Mouse (Mus musculus) urinary bladder, adult 18-20 months (tissue): ENCODE results near the gene Klhl5.

Experiments used
- DNase-seq, 2 experiments: peaks; one replicate each; pipeline ENCODE4 v3.0.0; 2022; ENCODE audit warnings: low spot score in 2 of 2, mixed read lengths in 2 of 2

Gene Klhl5

GRCm38 (mm10) chr5:65191601-65192000, 84.3 kb downstream of the Klhl5 start:
- DNase-seq: no peak

- DNase-seq: no peak
Observed at GRCm38 (mm10) chr5:65194441-65194840, 87.1 kb downstream of the Klhl5 start.

- DNase-seq: peak; percentile 89 to 99
Observed at GRCm38 (mm10) chr5:65199346-65200128, 92.2 kb downstream of the Klhl5 start, which contains the start of gene Wdr19. Gene Wdr19 (plus strand): TSS chr5:65199696.

DNA sequence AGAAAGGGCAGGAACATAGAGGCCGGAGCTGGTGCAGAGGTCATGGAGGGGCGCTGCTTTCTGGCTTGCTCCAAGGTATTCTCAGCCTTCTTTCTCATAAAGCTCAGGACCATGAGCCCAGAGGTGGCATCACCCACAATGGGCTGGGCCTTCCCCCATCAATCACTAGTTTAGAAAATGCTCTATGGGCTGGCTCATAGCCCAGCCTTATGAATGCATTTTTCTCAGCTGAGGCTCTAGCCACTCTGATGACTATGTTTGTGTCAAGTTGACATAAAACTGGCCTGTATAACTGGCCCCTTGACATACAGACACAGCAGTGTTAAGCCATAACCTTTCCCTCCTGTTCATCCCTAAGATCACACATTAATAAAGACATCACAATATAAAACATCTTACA, 97.4 kb downstream of the Klhl5 start:
- no peak for DNase-seq

GRCm38 (mm10) chr5:65213321-65213720, 106.0 kb downstream of the Klhl5 start:
- no peak for DNase-seq
